Mouse (Mus musculus): ENCODE data around the gene Spsb1. TPM values are rescaled to one million over a fixed set of nuclear protein-coding genes. Genes with fewer than 3 reads are reported as not detected.

Gene Spsb1
- polyA plus RNA-seq, 1 experiment from 2014 or later, result 4.5 TPM

GRCm38 (mm10) chr4:149857688-149858087 lies 97.2 kb downstream of the Spsb1 start:
- H3K9ac ChIP-seq, result no peak overlapping the region
- no peak for ATAC-seq
- no peak overlapping the region for H3K27ac ChIP-seq
- peaks cover 14% of the 10 kb centered on the region; the same call in 1 of the 2 replicates for H3K4me1 ChIP-seq
- H3K27me3 ChIP-seq, result no peaks in the 10 kb centered on the region
- H3K4me2 ChIP-seq, result no peak overlapping the region
- H3K4me3 ChIP-seq, result no peak overlapping the region
- no peaks in the 10 kb centered on the region for H3K36me3 ChIP-seq (ENCODE audit: poor library complexity, severe bottlenecking)
- WGBS, result 82% methylated on average over 3 of the region's 3 CpGs
- no peaks in the 10 kb centered on the region for H3K9me3 ChIP-seq (replicated peaks)

DNA sequence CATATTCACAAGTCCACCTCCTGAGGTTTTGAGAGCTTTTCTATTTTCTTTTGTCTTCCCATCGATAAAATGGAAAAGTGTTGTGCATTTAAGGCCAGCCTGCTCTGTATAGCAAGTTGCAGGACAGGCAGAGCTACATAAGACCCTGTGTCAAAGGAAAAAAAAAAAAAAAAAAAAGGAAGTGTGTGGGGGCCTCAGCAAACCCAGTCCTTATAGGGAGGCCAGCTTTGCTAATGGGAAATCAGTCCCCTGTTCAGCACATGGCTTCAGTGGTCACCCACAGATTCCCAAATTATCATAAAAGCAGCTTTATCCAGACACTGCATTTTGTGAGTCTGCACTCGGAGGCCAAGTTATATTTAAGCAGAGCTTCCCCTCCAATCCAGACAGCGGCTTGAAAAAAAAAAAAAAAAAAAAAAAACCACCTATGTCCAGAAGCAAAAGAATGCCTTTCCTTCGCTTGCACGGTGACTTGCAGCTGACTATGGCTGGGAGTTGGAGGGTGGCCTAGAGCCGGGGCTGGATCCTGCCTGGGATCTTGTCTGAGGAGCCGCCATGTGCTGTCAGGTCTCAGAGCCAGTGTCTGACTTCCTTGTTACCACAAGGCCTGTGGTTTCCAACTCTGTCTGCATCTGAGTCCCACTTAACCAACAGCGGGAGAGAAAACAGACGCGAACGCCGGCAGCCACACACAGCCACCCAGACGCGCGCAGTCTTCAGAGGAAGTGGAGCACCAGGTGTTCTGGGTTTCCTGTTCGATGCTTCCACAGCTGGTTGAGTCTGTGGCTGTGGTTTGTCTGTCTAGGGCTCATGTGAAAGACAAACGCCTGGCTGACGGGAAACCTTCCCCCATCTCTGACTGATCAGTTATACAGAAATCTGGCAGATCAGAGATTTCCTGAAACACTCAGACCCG lies 98.7 kb downstream of the Spsb1 start:
- ATAC-seq, result no peak
- no peak overlapping the region for H3K27ac ChIP-seq
- WGBS, result 76% methylated on average over 19 of the region's 19 CpGs
- no peaks in the 10 kb centered on the region for H3K27me3 ChIP-seq
- H3K9me3 ChIP-seq (replicated peaks), result no peaks in the 10 kb centered on the region
- no peak overlapping the region for H3K4me2 ChIP-seq
- peaks cover 14% of the 10 kb centered on the region; the same call in 1 of the 2 replicates for H3K4me1 ChIP-seq
- no peak overlapping the region for H3K9ac ChIP-seq
- no peak overlapping the region for H3K4me3 ChIP-seq
- no peaks in the 10 kb centered on the region for H3K36me3 ChIP-seq (ENCODE audit: poor library complexity, severe bottlenecking)

DNA sequence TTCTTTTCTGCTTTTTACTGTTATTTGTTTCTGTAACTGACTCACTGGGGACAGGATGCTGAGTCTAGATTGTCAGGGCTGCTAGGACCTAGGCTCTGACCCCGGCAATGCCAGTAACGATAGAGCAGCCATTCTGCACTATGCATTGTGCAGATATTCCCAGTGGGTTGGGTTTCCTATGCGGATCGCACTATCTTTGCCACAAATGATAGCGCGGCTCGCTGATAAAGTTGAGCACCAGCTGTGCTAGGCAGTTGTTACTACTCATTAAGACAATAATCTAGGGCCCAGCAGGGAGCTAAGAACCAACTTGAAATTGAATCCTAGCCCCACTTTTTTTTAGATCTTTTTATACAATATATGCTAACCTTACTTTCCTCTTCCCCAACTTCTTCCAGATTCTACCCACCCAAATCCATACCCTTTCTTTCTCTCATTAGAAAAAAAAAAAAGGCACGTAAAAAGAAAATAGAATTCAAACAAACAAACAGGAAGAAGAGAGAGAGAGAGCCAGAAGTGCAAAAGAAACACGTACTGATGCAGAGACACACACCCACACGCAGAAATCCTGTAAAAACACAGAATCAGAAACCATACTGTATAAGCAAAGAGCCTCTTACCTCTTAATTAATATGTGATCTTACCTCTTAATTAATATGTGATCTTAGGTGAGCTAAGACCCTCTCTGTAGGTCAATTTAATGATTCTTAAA lies 99.5 kb downstream of the Spsb1 start:
- Histone ChIP-seq H3K36me3 (ENCODE audit: poor library complexity, severe bottlenecking) (no peaks in the 10 kb centered on the region), H3K27me3 (no peaks in the 10 kb centered on the region), H3K4me1 (peaks cover 14% of the 10 kb centered on the region; the same call in 1 of the 2 replicates), H3K9ac (0 out of 2 replicates have a peak overlapping the region, but pooled peaks have one; percentile 56), H3K27ac (no peak overlapping the region), H3K4me3 (no peak overlapping the region), H3K9me3 (replicated peaks) (no peaks in the 10 kb centered on the region), H3K4me2 (no peak overlapping the region; the same call in 1 of the 2 replicates)
- ATAC-seq, result no peak
- WGBS, result 76% methylated on average over 10 of the region's 10 CpGs

GRCm38 (mm10) chr4:149854770-149855169 lies 100.1 kb downstream of the Spsb1 start:
- Histone ChIP-seq H3K27me3 (no peaks in the 10 kb centered on the region), H3K9me3 (replicated peaks) (no peaks in the 10 kb centered on the region), H3K9ac (peak overlapping the region; percentile 56), H3K36me3 (ENCODE audit: poor library complexity, severe bottlenecking) (no peaks in the 10 kb centered on the region), H3K4me2 (peak overlapping the region; percentile 64), H3K4me3 (peak overlapping the region; percentile 33), H3K27ac (peak overlapping the region; percentile 36; the same call in 1 of the 2 replicates), H3K4me1 (peaks cover 14% of the 10 kb centered on the region; the same call in 1 of the 2 replicates)
- WGBS, result 61% methylated on average over 9 of the region's 9 CpGs
- ATAC-seq, result 0 out of 2 replicates have a peak, but pooled peaks have one; percentile 6

- H3K9me3 ChIP-seq (replicated peaks), result no peaks in the 10 kb centered on the region
- peak overlapping the region; percentile 36; the same call in 1 of the 2 replicates for H3K27ac ChIP-seq
- peak overlapping the region; percentile 33 for H3K4me3 ChIP-seq
- peak overlapping the region; percentile 56 for H3K9ac ChIP-seq
- no peaks in the 10 kb centered on the region for H3K27me3 ChIP-seq
- H3K4me2 ChIP-seq, result peak overlapping the region; percentile 64
- peak; percentile 93 for ATAC-seq
- WGBS, result under 1% methylated on average over 21 of the region's 21 CpGs
- no peaks in the 10 kb centered on the region for H3K36me3 ChIP-seq (ENCODE audit: poor library complexity, severe bottlenecking)
- H3K4me1 ChIP-seq, result peaks cover 14% of the 10 kb centered on the region; the same call in 1 of the 2 replicates
Observed at GRCm38 (mm10) chr4:149854301-149854708, 100.5 kb downstream of the Spsb1 start.

- peak overlapping the region; percentile 64 for H3K4me2 ChIP-seq
- peak overlapping the region; percentile 33 for H3K4me3 ChIP-seq
- H3K9me3 ChIP-seq (replicated peaks), result no peaks in the 10 kb centered on the region
- no peak overlapping the region for H3K27ac ChIP-seq
- ATAC-seq, result no peak
- H3K4me1 ChIP-seq, result peaks cover 14% of the 10 kb centered on the region; the same call in 1 of the 2 replicates
- 68% methylated on average over 4 of the region's 4 CpGs for WGBS
- H3K27me3 ChIP-seq, result no peaks in the 10 kb centered on the region
- no peaks in the 10 kb centered on the region for H3K36me3 ChIP-seq (ENCODE audit: poor library complexity, severe bottlenecking)
- H3K9ac ChIP-seq, result peak overlapping the region; percentile 56; the same call in 1 of the 2 replicates
Observed at GRCm38 (mm10) chr4:149853698-149854284, 101.1 kb downstream of the Spsb1 start.

- no peak overlapping the region for H3K4me2 ChIP-seq
- H3K9ac ChIP-seq, result no peak overlapping the region
- no peaks in the 10 kb centered on the region for H3K36me3 ChIP-seq (ENCODE audit: poor library complexity, severe bottlenecking)
- no peaks in the 10 kb centered on the region for H3K27me3 ChIP-seq
- H3K27ac ChIP-seq, result no peak overlapping the region
- ATAC-seq, result no peak
- no peak overlapping the region for H3K4me3 ChIP-seq
- no peaks in the 10 kb centered on the region for H3K9me3 ChIP-seq (replicated peaks)
- WGBS, result 85% methylated on average over 8 of the region's 8 CpGs
- peaks cover 14% of the 10 kb centered on the region; the same call in 1 of the 2 replicates for H3K4me1 ChIP-seq
Observed at GRCm38 (mm10) chr4:149851554-149851953, 103.3 kb downstream of the Spsb1 start.

DNA sequence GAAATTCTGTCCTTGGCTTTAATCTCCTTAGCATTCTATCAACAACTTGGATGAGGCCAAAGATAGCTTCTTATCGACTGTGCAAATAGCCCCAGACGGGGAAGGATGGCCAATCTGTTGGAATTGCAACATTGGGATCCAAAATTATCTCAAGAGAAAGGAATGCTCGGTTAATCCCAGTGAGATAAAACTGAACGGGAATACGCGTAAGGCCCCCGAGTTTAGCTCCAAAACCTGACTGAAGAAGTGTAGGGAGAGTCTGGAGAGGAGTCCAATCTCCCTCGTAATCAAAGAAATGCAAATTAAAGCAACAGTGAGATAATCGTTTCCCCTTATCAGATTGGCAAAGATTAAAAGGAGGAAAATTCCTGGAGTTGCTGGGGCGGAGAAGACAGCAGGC lies 104.2 kb downstream of the Spsb1 start:
- ATAC-seq, result no peak
- Histone ChIP-seq H3K27me3 (no peaks in the 10 kb centered on the region), H3K9me3 (replicated peaks) (no peaks in the 10 kb centered on the region), H3K4me3 (no peak overlapping the region), H3K4me1 (peaks cover 14% of the 10 kb centered on the region; the same call in 1 of the 2 replicates), H3K4me2 (no peak overlapping the region), H3K27ac (no peak overlapping the region), H3K9ac (no peak overlapping the region), H3K36me3 (ENCODE audit: poor library complexity, severe bottlenecking) (no peaks in the 10 kb centered on the region)
- WGBS, result 69% methylated on average over 10 of the region's 10 CpGs

DNA sequence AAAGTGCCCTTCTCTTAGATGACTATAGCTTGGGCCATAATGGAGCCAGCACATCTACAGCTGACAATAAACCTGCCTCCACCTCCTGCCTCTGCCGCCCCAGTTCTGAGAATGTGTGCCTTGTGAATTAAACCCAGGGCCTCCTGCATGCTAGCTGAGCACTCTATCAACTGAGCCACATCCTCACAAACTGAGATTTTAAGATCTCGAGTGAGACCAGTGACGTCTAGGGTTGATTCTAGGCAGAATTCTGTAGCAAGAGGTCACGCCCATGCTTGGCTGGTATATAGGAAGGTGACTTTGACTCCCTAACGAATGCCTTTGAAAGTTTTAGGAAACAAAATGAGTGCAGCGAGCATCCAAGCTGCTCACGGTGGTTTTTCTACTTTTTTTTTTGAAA lies 104.8 kb downstream of the Spsb1 start:
- H3K4me2 ChIP-seq, result no peak overlapping the region
- no peak for ATAC-seq
- no peak overlapping the region for H3K27ac ChIP-seq
- no peaks in the 10 kb centered on the region for H3K9me3 ChIP-seq (replicated peaks)
- no peak overlapping the region for H3K4me3 ChIP-seq
- no peak overlapping the region for H3K9ac ChIP-seq
- no peaks in the 10 kb centered on the region for H3K27me3 ChIP-seq
- H3K4me1 ChIP-seq, result peaks cover 12% of the 10 kb centered on the region; the same call in 1 of the 2 replicates
- 86% methylated on average over 7 of the region's 7 CpGs for WGBS
- H3K36me3 ChIP-seq (ENCODE audit: poor library complexity, severe bottlenecking), result no peaks in the 10 kb centered on the region

DNA sequence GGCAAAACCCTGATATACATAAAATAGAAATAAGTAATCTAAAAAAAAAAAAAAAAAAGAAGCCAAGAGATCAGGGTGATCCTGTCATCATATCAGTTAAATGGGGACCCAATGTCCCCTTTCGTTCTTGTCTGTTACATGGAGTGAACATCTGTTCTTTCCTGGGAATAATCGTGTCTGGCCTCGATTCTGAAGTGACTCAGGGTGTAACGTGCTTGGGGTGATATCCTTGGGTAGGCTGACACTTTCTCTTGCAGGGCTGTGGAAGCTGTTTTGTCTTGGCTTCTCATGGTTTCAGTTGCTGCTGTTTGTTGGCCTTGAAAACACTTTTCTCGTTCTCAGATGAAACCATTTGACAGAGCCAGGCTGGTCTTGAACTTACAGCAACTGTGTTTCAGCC lies 105.8 kb downstream of the Spsb1 start:
- Histone ChIP-seq H3K9me3 (replicated peaks) (no peaks in the 10 kb centered on the region), H3K36me3 (ENCODE audit: poor library complexity, severe bottlenecking) (no peaks in the 10 kb centered on the region), H3K9ac (no peak overlapping the region), H3K27ac (no peak overlapping the region), H3K4me1 (peaks cover 4% of the 10 kb centered on the region; the same call in 1 of the 2 replicates), H3K27me3 (no peaks in the 10 kb centered on the region), H3K4me2 (no peak overlapping the region), H3K4me3 (no peak overlapping the region)
- no peak for ATAC-seq
- 87% methylated on average over 5 of the region's 5 CpGs for WGBS

DNA sequence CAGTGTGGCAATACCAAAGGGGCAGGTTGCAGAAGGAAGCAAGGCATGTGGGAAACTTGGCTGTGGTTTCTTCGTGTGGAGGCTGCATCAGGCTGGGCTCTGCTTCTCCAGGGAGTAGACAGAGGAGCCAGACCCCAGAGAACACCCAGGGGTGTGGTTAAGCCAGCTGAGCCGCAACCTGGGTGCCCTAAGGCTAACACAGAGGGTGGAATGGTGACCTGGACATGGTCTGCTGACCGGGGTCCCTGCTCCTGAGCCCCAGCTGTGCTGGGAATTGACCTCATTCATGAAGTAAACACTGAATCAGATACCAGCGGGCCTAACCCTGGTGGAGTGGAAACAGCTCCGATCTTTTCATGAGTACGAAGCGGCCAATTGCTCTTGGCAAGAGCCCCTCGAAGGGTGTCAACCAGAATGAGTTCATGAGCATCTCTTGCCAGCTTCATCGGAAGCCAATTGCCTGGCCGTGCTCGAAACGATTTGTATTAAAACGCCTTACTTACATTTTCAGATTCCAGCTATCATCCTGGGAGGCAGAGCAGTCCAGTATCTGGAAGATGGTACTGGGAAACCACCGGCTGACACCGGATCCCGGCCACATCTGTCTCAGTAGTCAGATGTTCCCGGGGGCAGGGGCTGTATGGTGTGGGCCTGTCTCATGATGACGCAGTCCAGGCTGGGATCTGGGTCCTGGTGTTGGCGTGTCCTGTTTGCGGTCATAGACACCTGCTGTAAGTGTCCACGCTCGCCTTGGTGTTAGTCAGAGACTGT lies 107.8 kb downstream of the Spsb1 start:
- Histone ChIP-seq H3K4me1 (no peaks in the 10 kb centered on the region), H3K4me3 (no peak overlapping the region), H3K9me3 (replicated peaks) (no peaks in the 10 kb centered on the region), H3K36me3 (ENCODE audit: poor library complexity, severe bottlenecking) (no peaks in the 10 kb centered on the region), H3K4me2 (no peak overlapping the region), H3K27me3 (no peaks in the 10 kb centered on the region), H3K9ac (no peak overlapping the region), H3K27ac (no peak overlapping the region)
- 89% methylated on average over 22 of the region's 22 CpGs for WGBS
- ATAC-seq, result no peak
